Mouse (Mus musculus) layer of hippocampus, adult 2 months (tissue): ENCODE measurements around the gene Hoxb7. TPM values are rescaled to one million over a fixed set of nuclear protein-coding genes. Genes with fewer than 3 reads are reported as not detected.

ENCODE experiments used
- DNase-seq, 2 experiments: peaks; one replicate each; pipeline ENCODE4 v3.0.0; 2022; ENCODE audit warnings: low spot score in 2 of 2
- H3K27ac ChIP-seq: fragments of 200-600 bp; 2 replicates; pipeline ENCODE4 v1.8.1; 2022
- H3K4me3 ChIP-seq: fragments of 200-600 bp; 2 replicates; pipeline ENCODE4 v1.8.1; 2022; ENCODE audit warnings: mild to moderate bottlenecking
- CTCF ChIP-seq: fragments of 200-600 bp; conservative IDR thresholded peaks from 2 replicates; pipeline ENCODE4 v1.8.1; 2022; ENCODE audit warnings: antibody characterized with exemption, mild to moderate bottlenecking, moderate library complexity
- total RNA-seq, 2 experiments: library from RNA; stranded (reverse); gene quantifications; 2 replicates each; pipeline ENCODE4 v1.2.3; 2021

The Hoxb7 gene
- total RNA-seq, 2 experiments from 2014 or later, result not detected

DNA sequence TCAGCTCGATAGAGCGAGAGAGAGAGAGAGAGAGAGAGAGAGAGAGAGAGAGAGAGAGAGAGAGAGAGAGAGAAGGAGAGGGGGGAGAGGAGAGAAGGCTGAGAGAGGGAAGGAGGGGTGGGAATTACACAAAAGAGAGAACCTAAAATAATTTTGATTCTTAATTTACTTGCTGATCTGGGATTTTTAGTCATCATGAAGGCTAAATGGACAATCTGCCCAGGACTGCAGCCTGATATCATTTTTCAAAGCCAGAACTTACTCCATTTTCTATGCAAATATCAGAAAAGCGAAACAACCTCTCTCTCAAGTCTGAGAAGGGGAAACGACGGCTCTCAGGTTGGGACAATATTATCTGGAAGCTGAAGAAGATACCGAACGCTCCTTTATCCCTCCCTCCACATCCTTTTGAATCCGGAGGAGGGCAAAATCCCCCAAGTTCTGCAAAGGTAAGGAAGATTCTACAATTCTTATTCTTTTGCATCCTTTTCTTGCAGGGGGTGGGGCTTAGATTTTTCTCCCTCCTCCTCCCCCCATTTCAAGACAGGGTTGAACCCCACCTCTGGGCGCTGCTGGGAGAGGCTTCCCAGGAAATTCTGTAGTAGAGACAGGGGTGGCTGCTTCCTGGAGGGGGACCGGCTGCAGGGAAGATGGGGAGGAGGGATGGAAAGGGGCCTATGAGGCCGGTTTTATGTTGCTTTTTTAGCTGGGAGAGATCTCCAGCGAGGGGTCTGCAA, 6.3 kb downstream of the Hoxb7 start:
- no peak overlapping the region for H3K27ac ChIP-seq
- no peak overlapping the region for H3K4me3 ChIP-seq
- DNase-seq, result no peak
- TF ChIP-seq CTCF, result no peak

DNA sequence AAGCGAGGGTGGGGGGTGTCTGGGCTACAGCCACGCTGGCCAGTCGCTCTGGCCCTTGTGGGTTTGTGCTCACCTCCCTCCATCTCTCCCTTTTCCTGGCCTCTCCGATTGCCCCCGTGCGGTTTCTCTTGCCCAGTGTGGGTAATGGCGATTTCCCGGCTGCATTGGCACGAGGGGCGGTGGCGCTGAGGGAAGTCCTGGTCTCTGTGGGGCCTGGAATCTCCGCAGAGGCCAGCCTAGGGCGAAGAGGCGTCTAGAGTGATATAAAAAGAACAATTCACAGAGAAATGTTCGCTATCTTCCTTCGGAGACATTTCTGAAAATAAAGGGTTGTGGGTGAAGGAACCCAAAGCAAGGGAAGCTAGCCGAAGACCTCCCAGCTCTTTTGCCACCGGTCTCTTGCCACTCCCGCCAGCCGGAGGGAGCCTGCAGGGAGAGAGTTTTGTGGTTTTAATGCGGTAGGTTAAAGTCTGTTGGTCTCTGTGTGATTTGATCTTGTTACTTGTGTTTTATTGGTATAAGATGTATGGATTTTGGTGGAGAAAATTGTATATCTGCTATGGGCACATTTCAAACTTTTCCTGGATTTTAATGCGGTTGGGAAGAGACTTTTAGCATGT, 7.0 kb downstream of the Hoxb7 start:
- no peak overlapping the region for H3K27ac ChIP-seq
- no peak for TF ChIP-seq CTCF
- no peak overlapping the region for H3K4me3 ChIP-seq
- no peak for DNase-seq

DNA sequence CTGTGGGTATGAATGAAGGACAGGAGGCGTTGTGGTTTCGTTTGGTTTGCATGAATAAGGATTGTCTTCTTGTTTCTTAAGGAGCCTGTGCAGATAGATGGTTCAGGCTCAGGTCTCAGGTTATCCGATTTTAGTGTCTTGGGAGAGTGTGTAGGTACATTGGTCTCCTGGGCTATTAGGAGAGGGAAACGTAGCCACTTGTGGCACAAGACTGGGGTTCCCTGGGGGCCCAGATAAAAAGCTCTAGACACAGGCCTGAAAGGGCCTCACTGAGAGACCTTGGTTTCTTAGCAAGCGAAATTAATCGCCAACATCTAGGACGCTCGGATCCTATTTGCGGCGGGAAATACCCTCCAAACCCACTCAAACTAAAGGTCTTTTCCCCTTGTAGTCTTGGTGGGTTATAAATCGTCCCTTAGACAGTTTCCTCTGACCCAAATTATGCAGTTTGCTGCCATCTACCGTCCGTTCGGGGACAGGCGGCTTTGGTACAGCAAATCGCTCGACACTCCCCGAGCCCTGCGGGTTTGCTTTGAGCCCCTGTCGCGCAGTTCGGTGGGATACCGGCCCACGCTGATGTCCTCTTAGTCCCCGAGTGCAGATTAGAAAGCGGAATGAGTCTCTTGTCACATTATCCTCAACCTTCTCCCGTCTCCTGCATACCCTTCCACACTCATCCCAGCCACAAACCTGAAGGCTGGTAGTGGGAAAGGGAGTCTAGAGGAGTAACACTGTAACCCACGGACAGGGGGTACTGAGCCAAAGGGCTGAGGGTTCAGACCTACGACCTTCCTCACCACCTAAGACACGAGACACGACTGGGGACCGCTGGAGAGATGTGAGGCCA, 8.0 kb downstream of the Hoxb7 start:
- peak; percentile 85 for TF ChIP-seq CTCF
- H3K4me3 ChIP-seq, result no peak overlapping the region
- DNase-seq, result peak in 1 of 2 experiments; percentile 53
- no peak overlapping the region for H3K27ac ChIP-seq

DNA sequence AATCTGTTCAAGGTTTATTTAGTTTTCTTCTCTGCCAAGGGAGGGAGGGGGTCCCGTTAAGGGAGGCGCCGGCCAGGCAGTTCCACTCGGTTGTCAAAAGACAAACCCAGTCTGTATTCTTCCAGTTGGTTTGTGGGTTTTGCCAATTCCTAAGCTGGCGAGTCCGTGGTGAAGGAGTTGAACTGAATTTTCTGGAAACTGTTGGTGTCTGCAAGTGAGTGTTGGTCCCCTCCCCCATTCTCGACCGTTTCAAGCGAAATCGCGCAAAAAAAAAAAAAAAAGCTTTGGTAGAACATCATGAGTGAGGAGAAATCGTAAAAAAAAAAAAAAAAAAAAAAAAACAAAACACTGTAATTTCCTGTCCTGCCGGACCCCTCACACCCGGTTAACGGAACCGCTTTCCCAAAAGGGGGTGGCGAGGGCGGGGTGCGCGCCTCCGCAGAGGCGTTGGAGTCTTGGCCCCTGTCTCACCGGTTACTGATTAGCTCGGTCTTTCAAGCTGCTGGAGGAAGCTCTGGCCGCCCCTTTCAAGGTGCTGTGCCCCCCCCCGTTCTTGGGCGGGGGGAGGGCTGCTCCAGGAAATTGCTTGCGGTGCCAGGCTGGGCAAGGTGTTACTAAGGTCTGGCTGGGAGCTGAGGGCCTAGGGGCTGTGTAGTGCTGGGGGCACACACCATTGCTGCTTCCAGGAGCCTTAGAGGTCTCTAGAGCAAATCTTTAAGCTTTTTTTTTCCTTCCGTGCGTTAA, 8.8 kb downstream of the Hoxb7 start:
- no peak for TF ChIP-seq CTCF
- Histone ChIP-seq H3K4me3 (no peak overlapping the region), H3K27ac (no peak overlapping the region)
- DNase-seq, result no peak

DNA sequence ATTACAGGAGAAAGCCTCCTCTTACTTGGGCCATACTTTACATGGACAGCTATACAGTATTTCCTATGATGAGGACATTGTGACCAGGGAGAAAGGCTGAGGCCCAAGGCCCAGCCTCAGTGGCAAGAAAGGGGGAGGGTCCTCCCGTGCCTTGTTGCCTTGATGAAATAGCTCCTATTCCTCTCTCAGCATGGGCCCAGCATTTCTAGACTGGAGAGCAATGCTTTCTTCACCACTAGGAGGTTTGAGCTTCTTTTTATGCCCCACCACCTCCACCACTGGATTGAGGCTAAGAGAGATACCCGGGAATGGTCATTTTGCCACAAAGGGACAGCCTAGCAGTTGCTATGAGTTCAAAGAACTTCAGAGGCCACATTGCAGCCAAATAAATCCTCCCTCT, 10.6 kb downstream of the Hoxb7 start:
- no peak for TF ChIP-seq CTCF
- Histone ChIP-seq H3K27ac (no peak overlapping the region), H3K4me3 (no peak overlapping the region)
- DNase-seq, result no peak

DNA sequence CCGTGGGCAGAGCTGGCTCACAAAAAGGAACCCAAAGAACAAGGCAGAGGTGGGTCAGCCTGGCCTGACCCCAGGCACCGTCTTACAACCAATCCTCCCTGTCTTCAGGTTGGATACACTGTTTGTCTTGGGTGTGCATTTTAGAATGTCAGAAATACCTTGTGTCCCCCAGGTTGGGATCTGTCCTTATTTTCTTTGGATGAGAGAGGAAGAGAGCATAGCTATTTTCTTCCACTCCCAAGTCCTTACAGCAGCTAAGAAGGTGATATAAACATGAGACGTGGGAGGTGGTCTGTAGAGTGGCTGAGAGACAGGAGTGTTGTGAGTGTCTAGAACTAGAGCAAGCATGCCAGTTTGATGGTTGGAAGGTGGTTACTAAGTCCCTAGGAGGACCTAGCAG, 11.0 kb downstream of the Hoxb7 start:
- DNase-seq, result no peak
- no peak overlapping the region for H3K4me3 ChIP-seq
- TF ChIP-seq CTCF, result no peak

DNA sequence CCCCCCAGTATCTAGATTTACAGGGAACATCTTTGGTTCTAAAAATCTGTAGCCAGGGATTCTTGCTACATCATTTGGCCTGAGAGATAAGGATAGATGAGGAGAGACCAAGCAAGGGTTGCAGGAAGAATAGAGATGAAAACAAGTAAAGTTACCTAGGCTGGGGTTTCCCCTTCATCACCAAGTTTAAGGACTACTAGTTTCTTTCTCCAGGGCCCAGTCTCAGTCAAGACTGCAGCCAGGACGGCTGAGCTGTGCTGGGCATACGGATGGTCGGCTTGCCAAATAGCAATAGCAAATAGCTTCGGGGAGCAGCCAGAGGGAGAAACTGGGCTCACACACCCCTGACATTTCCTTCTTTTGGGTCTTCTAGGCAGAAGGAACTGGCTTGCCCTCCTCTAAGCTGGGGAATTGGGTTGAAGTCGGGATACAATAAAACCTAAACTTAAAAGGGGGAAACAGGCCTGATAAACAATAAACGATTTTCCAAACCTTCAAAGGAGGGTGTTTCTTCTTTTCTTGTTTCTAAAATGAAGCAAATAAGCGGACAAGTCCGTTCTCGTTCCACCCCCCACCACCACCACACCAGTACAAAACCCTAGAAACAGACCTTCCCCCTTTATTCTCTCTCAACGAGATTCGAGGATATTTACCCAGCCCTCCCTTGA, 11.7 kb downstream of the Hoxb7 start:
- no peak overlapping the region for H3K4me3 ChIP-seq
- DNase-seq, result no peak
- no peak for TF ChIP-seq CTCF
- H3K27ac ChIP-seq, result no peak overlapping the region

More for the DNA sequence above, 11.0 kb downstream of the Hoxb7 start:
- H3K27ac ChIP-seq, result no peak overlapping the region

DNA sequence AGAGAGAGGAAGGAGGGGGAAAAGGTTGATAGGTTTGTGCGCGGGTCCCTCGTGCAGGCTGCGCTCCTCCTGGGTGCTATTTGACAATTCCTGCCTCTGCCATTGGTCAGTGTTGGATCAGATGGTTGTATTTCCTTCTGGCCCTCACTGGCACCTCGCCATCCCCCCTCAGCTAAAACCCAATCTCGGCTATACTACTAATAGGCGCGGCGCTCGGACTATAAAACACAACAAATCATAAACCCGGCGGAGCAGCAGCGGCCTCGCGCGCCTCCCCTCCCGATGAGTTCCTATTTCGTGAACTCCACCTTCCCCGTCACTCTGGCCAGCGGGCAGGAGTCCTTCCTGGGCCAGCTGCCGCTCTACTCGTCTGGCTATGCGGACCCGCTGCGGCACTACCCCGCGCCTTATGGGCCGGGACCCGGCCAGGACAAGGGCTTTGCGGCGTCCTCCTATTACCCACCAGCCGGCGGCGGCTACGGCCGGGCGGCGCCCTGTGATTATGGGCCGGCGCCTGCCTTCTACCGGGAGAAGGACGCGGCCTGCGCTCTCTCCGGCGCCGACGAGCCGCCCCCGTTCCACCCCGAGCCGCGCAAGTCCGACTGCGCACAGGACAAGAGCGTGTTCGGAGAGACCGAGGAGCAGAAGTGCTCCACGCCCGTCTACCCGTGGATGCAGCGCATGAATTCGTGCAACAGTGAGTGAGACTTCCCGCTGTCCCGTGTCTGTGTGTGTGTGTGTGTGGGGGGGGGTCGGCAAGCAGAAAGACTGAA, 12.7 kb downstream of the Hoxb7 start:
- no peak for DNase-seq
- no peak for TF ChIP-seq CTCF
- Histone ChIP-seq H3K4me3 (no peak overlapping the region), H3K27ac (no peak overlapping the region)

DNA sequence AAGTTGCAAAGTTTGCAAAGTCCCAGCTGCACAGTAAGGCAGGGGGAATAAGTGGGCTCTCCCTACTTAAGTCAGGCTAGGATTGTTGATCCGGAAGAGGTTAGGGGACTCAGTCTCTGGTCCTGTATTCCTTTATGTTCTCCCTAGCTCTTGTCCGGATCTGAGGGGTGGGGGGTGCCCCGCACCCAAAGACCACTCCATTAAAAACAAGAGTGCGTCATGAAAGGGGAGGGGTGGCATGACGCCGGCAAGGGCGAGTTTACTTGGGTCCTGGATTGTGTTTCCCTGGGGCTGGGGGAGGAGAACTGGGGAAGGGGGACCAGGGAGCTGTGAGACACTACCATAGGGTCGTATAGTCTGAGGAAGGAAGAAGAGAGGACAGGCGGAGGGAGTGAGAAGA, 13.4 kb downstream of the Hoxb7 start:
- no peak overlapping the region for H3K27ac ChIP-seq
- no peak for TF ChIP-seq CTCF
- no peak overlapping the region for H3K4me3 ChIP-seq
- DNase-seq, result no peak

DNA sequence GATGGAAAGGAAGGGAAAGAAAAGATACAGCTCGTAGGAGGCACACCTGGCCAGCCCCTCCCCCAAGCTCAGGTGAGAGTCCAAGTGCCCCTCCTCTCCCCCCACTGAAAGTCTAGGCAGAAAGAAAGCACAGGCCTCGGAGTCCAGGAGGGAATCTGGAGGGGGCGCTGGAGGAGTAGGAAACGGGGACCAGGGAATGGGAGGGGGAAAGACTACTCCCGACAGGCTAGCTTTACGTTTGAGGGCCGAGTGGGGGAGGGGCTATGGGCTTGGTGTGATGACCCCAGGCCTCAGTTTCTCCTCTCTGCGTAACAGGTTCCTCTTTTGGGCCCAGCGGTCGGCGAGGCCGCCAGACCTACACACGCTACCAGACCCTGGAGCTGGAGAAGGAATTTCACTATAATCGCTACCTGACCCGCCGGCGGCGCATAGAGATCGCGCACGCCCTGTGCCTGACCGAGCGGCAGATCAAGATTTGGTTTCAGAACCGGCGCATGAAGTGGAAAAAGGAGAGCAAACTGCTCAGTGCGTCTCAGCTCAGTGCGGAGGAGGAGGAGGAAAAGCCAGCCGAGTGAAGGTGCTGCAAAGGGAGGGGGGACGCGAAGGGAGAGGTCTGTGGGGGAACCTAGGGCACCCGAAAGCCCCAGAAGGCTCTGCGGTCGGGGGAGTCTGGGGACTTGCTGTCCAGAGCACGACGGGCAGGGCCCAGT, 14.1 kb downstream of the Hoxb7 start:
- Histone ChIP-seq H3K27ac (no peak overlapping the region), H3K4me3 (no peak overlapping the region)
- DNase-seq, result no peak
- TF ChIP-seq CTCF, result no peak

DNA sequence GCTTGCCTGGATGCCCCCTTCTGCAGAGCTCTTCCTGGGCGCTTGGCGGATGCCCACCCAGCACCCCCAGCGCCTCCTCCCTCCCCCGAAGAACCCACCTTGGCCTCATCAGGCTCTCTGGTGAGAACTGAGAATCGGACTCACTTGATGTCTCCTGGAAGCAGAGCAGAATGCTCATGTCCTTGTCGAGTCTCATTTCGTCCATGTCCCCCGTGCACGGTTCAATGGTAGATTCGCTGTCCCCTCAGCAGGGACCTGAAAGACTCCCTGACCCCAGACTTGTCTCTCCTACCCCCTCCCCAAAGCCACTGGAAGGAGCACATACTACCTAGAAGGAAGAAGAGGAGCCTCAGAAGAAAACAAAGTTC, 14.6 kb downstream of the Hoxb7 start:
- H3K27ac ChIP-seq, result no peak overlapping the region
- no peak for DNase-seq
- no peak for TF ChIP-seq CTCF
- H3K4me3 ChIP-seq, result no peak overlapping the region

DNA sequence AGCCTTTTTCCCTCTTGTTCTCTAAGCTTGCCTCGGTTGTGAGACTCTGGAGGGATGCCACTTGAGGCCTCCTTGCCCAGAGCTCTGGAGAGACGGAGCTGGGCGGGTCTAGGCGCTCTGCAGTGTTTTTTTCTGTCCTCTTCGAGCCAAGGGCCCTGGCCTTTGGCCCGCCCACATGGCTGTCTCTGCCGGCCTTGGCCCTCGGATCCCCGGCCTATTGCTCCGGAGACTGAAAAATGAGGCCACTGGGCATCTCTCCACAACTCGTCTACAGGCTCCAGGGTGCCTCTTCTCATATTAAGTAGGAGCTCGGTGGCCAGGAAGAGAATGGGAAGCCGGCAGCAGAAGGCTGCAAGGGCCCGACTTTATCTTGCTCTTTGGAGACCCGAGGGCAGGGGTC, 15.4 kb downstream of the Hoxb7 start:
- no peak for TF ChIP-seq CTCF
- H3K27ac ChIP-seq, result no peak overlapping the region
- H3K4me3 ChIP-seq, result no peak overlapping the region
- peak; percentile 55 to 69 for DNase-seq
